Mouse (Mus musculus): ENCODE measurements around the gene Gm28729. TPM values are rescaled to one million over a fixed set of nuclear protein-coding genes. Genes with fewer than 3 reads are reported as not detected.

Gene Gm28729
- polyA plus RNA-seq (2012; rRNA removed) (0.02 TPM in 2 replicates), polyA plus RNA-seq (2014; fragmentation: Nextera tagmentation; extraction: Ambion mirVana) (not detected in 2 replicates)

DNA sequence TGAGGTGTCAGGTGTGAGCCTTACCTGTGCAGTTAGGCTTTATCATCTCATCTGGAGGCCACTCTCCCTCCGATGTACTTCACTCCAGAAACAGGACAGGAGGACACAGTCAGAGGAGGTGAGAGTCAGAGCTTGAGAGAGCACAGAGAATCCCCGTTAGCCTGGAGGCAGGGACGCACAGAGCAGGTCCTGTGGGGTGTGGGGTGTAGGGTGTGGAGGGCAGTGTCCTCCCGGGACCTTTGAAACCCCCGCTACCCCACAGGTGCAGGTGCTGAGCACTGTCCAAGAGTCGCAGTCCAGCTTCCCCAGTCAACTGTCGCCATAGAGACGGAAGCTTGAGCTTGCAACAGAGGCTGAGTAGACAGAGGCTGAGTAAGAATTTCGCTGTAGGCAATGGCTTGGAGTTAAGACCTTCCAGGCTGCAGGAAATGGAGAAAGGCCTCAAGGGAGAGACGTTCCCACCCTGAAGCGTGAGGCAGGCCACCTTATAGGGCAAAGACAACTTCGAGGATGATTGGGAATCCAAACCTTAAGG is at the start of gene Gm28729:
Gene Gm28729 (minus strand): TSS at position 293 of the 535 bp plus-strand sequence.
- Histone ChIP-seq H3K9ac (replicated peaks) (no peak within 1 kb of the TSS), H3K9me3 (ENCODE audit: control insufficient read depth, low read length) (no peaks in the 10 kb centered on the region), H3K4me3 (ENCODE audit: insufficient read depth in 1 of 2, low read depth in 2 of 2, low read length in 2 of 2) (no peak within 1 kb of the TSS), H3K4me2 (ENCODE audit: low read depth) (no peak within 1 kb of the TSS), H3K27ac (no peak within 1 kb of the TSS), H3K4me1 (replicated peaks; ENCODE audit: control insufficient read depth in 2 of 2, insufficient read depth in 2 of 2, low read length in 1 of 2) (0 out of 4 replicates have a peak, but pooled peaks cover 0 to 6% of the 10 kb centered on the region in 2 experiments), H3K27me3 (ENCODE audit: control insufficient read depth, insufficient read depth, low read length) (no peaks in the 10 kb centered on the region), H3K36me3 (replicated peaks; ENCODE audit: control insufficient read depth, insufficient read depth, low read depth) (no peaks in the 10 kb centered on the region)
- WGBS (ENCODE audit: insufficient replicate concordance) = 44% methylated on average over 12 of the region's 12 CpGs
- DNase-seq (ENCODE audit: low read depth in 3 of 3, low spot score in 3 of 3) (no peak), ATAC-seq (ENCODE audit: insufficient read depth) (peak; percentile 35; the same call in 1 of the 2 replicates)
- TF ChIP-seq EP300 (IDR thresholded peaks at IDR 0.05; ENCODE audit: low read depth) = no peak
- TF ChIP-seq CTCF (IDR thresholded peaks at IDR 0.05; ENCODE audit: low read depth) = no peak

DNA sequence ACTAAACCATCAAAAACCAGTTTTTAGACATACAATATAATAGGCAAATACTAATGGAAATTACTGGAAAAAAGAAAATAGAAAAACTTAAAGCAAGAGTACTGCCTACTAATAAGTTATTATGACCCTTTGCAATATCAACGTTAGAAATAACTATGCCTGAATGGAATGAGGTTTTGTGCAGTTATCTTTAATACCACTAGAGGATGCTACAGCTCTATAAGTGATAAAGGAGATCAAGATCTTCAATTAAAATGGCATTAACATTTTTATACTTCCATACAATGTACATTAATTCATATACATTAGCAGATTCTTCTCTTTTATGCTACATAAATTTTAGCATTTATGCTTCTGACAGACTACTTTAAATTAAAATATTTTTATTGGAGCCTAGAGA is 48.2 kb upstream of the Gm28729 start:
- ATAC-seq (ENCODE audit: insufficient read depth) (no peak), DNase-seq (ENCODE audit: low read depth in 3 of 3, low spot score in 3 of 3) (no peak)
- Histone ChIP-seq H3K9me3 (ENCODE audit: control insufficient read depth, low read length) (no peaks in the 10 kb centered on the region), H3K4me3 (ENCODE audit: insufficient read depth in 1 of 2, low read depth in 2 of 2, low read length in 2 of 2) (no peak overlapping the region), H3K27me3 (ENCODE audit: control insufficient read depth, insufficient read depth, low read length) (no peaks in the 10 kb centered on the region), H3K4me1 (replicated peaks; ENCODE audit: control insufficient read depth in 2 of 2, insufficient read depth in 2 of 2, low read length in 1 of 2) (no peaks in the 10 kb centered on the region), H3K4me2 (ENCODE audit: low read depth) (no peak overlapping the region), H3K27ac (no peak overlapping the region), H3K9ac (replicated peaks) (no peak overlapping the region), H3K36me3 (replicated peaks; ENCODE audit: control insufficient read depth, insufficient read depth, low read depth) (no peaks in the 10 kb centered on the region; the same call in 1 of the 2 replicates)
- WGBS (ENCODE audit: insufficient replicate concordance) = 12% methylated on average over 1 of the region's 1 CpGs
- peak; percentile 63; the same call in 1 of the 2 replicates for TF ChIP-seq CTCF (IDR thresholded peaks at IDR 0.05; ENCODE audit: low read depth)
- no peak for TF ChIP-seq EP300 (IDR thresholded peaks at IDR 0.05; ENCODE audit: low read depth)

DNA sequence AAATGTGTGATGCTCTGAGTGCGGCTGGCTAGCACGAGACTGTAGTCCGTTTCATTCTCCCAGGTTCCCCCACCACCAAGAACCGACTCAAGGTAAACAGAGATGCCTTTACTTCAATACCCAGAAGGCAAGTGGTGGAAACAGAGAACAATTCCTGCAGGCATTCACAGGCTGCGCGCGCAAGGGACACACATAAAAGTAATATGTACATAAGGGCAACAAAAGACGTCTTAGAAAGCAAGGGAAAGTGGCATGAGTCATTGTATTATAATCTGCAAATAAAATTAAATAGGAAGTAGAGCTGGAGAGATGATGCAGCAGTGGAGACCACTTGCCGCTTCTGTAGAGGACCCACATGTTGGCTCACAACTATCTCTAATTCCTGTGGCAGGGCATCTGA is 47.7 kb upstream of the Gm28729 start:
- TF ChIP-seq CTCF (IDR thresholded peaks at IDR 0.05; ENCODE audit: low read depth) (no peak), EP300 (IDR thresholded peaks at IDR 0.05; ENCODE audit: low read depth) (no peak)
- Histone ChIP-seq H3K27me3 (ENCODE audit: control insufficient read depth, insufficient read depth, low read length) (no peaks in the 10 kb centered on the region), H3K36me3 (replicated peaks; ENCODE audit: control insufficient read depth, insufficient read depth, low read depth) (no peaks in the 10 kb centered on the region; the same call in 1 of the 2 replicates), H3K4me3 (ENCODE audit: insufficient read depth in 1 of 2, low read depth in 2 of 2, low read length in 2 of 2) (no peak overlapping the region), H3K4me1 (replicated peaks; ENCODE audit: control insufficient read depth in 2 of 2, insufficient read depth in 2 of 2, low read length in 1 of 2) (no peaks in the 10 kb centered on the region), H3K9me3 (ENCODE audit: control insufficient read depth, low read length) (no peaks in the 10 kb centered on the region), H3K9ac (replicated peaks) (no peak overlapping the region), H3K27ac (no peak overlapping the region), H3K4me2 (ENCODE audit: low read depth) (no peak overlapping the region)
- no peak for DNase-seq (ENCODE audit: low read depth in 3 of 3, low spot score in 3 of 3)
- ATAC-seq (ENCODE audit: insufficient read depth) = no peak
- 73% methylated on average over 9 of the region's 9 CpGs for WGBS (ENCODE audit: insufficient replicate concordance)

DNA sequence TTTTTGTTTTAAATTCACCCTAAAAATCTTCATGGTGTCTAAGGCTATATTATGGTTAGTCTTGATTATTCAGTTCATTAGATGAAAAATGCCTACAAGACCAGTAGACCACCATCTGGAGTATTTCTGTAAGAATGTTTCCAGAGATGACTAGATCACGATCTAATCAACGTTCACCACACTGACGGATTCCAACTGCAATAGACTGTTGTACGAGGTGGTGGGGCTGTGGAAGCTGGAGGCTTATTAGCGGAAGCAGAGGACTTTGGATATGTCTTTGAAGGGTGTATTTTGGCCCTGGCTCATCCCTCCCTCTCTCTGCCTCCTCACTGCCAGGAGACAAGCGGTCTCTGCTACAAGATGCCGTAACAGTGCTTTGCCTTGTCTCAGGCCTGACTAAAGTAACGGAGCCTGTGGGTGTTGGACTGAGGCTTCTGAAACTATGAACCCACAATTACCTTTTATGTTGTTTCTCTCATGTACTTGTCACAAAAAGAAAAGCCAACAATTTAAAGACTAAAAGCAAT is 41.5 kb upstream of the Gm28729 start:
- no peaks in the 10 kb centered on the region for H3K36me3 ChIP-seq (replicated peaks; ENCODE audit: control insufficient read depth, insufficient read depth, low read depth)
- H3K9ac ChIP-seq (replicated peaks) = peak overlapping the region; percentile 7; the same call in 1 of the 2 replicates
- no peak overlapping the region for H3K27ac ChIP-seq
- no peaks in the 10 kb centered on the region for H3K27me3 ChIP-seq (ENCODE audit: control insufficient read depth, insufficient read depth, low read length)
- H3K4me1 ChIP-seq (replicated peaks; ENCODE audit: control insufficient read depth in 2 of 2, insufficient read depth in 2 of 2, low read length in 1 of 2) = peaks cover 0 to 5% of the 10 kb centered on the region in 2 experiments; a peak in 1 of 4 replicates
- H3K4me2 ChIP-seq (ENCODE audit: low read depth) = peak overlapping the region; percentile 35
- ATAC-seq (ENCODE audit: insufficient read depth) (peak; percentile 77), DNase-seq (ENCODE audit: low read depth in 3 of 3, low spot score in 3 of 3) (peak in 2 of 3 experiments; percentile 12 to 20)
- H3K9me3 ChIP-seq (ENCODE audit: control insufficient read depth, low read length) = no peaks in the 10 kb centered on the region
- 37% methylated on average over 8 of the region's 8 CpGs for WGBS (ENCODE audit: insufficient replicate concordance)
- no peak overlapping the region for H3K4me3 ChIP-seq (ENCODE audit: insufficient read depth in 1 of 2, low read depth in 2 of 2, low read length in 2 of 2)
- TF ChIP-seq EP300 (IDR thresholded peaks at IDR 0.05; ENCODE audit: low read depth) (peak; percentile 69), CTCF (IDR thresholded peaks at IDR 0.05; ENCODE audit: low read depth) (no peak)

DNA sequence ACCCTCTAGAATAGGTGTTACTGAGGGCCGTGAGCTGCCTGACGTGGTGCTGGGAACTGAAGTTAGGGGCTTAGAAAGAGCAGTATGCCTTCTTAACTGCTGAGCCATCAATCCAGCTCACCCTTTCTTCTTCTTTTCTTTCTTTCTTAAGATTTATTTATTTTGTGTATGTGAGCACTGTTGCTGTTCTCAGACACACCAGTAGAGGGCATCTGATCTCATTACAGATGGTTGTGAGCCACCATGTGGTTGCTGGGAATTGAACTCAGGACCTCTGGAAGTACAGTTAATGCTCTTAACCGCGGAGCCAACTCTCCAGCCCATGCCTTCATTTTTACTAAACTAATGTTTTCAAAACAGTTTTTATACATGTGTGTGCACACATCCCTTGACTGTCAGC is 38.4 kb upstream of the Gm28729 start:
- 0 out of 2 replicates have a peak, but pooled peaks have one; percentile 17 for TF ChIP-seq CTCF (IDR thresholded peaks at IDR 0.05; ENCODE audit: low read depth)
- TF ChIP-seq EP300 (IDR thresholded peaks at IDR 0.05; ENCODE audit: low read depth) = no peak
- H3K4me3 ChIP-seq (ENCODE audit: insufficient read depth in 1 of 2, low read depth in 2 of 2, low read length in 2 of 2) = no peak overlapping the region
- H3K4me2 ChIP-seq (ENCODE audit: low read depth) = no peak overlapping the region
- WGBS (ENCODE audit: insufficient replicate concordance) = 84% methylated on average over 4 of the region's 4 CpGs
- no peak overlapping the region for H3K9ac ChIP-seq (replicated peaks)
- ATAC-seq (ENCODE audit: insufficient read depth) (no peak), DNase-seq (ENCODE audit: low read depth in 3 of 3, low spot score in 3 of 3) (no peak)
- no peak overlapping the region for H3K27ac ChIP-seq
- H3K27me3 ChIP-seq (ENCODE audit: control insufficient read depth, insufficient read depth, low read length) = no peaks in the 10 kb centered on the region
- no peaks in the 10 kb centered on the region for H3K36me3 ChIP-seq (replicated peaks; ENCODE audit: control insufficient read depth, insufficient read depth, low read depth)
- peaks cover 2 to 16% of the 10 kb centered on the region in 2 experiments; a peak in 3 of 4 replicates for H3K4me1 ChIP-seq (replicated peaks; ENCODE audit: control insufficient read depth in 2 of 2, insufficient read depth in 2 of 2, low read length in 1 of 2)
- H3K9me3 ChIP-seq (ENCODE audit: control insufficient read depth, low read length) = no peaks in the 10 kb centered on the region
